Mouse (Mus musculus) CH12.LX (cell line): ENCODE results near the gene Cda. TPM values are rescaled to one million over a fixed set of nuclear protein-coding genes. Genes with fewer than 3 reads are reported as not detected.

Source experiments
- DNase-seq: peaks from one replicate; pipeline ENCODE4 v3.0.0-alpha.2; 2013; ENCODE audit errors: extremely low read depth
- H3K27ac ChIP-seq: 2 replicates; pipeline ENCODE4 v1.5.1; 2012; ENCODE audit warnings: low read depth, mild to moderate bottlenecking, control low read depth, moderate library complexity; ENCODE audit not compliant: insufficient read depth
- H3K27me3 ChIP-seq: replicated peaks from 2 replicates; pipeline ENCODE3; 2012; ENCODE audit warnings: inconsistent platforms
- H3K36me3 ChIP-seq, 2 experiments: replicated peaks in 1 of 2; 2 replicates each; pipeline versions ENCODE3 to v1.6.1; 2012; ENCODE audit warnings: inconsistent platforms in 1 of 2, low read length in 1 of 2, mild to moderate bottlenecking in 1 of 2, mixed read lengths in 1 of 2, moderate library complexity in 1 of 2; ENCODE audit not compliant: control insufficient read depth in 1 of 2, insufficient read depth in 1 of 2
- H3K4me1 ChIP-seq, 2 experiments: 2 replicates each; pipeline ENCODE4 v1.6.1; 2012; ENCODE audit warnings: inconsistent platforms in 1 of 2, moderate library complexity in 1 of 2; ENCODE audit not compliant: insufficient read depth in 2 of 2, control insufficient read depth in 1 of 2
- H3K4me2 ChIP-seq: 2 replicates; pipeline ENCODE4 v1.6.1; 2012; ENCODE audit warnings: low read depth, mild to moderate bottlenecking, control low read depth; ENCODE audit not compliant: poor library complexity, insufficient read depth, severe bottlenecking
- H3K4me3 ChIP-seq, 3 experiments: fragments of 150-350 bp in 1 of 3; sonication (generic) in 1 of 3; replicated peaks in 1 of 3; 2 replicates each; pipeline versions ENCODE3 to v1.5.1; 2011 to 2012; ENCODE audit warnings: low read depth in 2 of 3, low read length in 2 of 3, mild to moderate bottlenecking in 2 of 3, moderate library complexity in 2 of 3, control low read depth in 1 of 3, improper control_type of control experiment in 1 of 3, inconsistent platforms in 1 of 3, mixed read lengths in 1 of 3; ENCODE audit not compliant: poor library complexity in 1 of 3
- H3K79me2 ChIP-seq: replicated peaks from 2 replicates; pipeline ENCODE4 v1.6.1; 2012; ENCODE audit warnings: mild to moderate bottlenecking, moderate library complexity; ENCODE audit not compliant: control insufficient read depth, poor library complexity, insufficient read depth, severe bottlenecking; ENCODE audit errors: extremely low read depth
- H3K9ac ChIP-seq: 2 replicates; pipeline ENCODE4 v1.6.1; 2012; ENCODE audit warnings: low read depth, mild to moderate bottlenecking, control low read depth, moderate library complexity; ENCODE audit not compliant: insufficient read depth
- H3K9me3 ChIP-seq: replicated peaks from 2 replicates; pipeline ENCODE3; 2012; ENCODE audit warnings: low read length, inconsistent platforms, mixed read lengths
- BHLHE40 ChIP-seq: IDR thresholded peaks from 2 replicates; pipeline ENCODE4 v1.6.1; 2011; ENCODE audit warnings: mild to moderate bottlenecking, low read depth, low read length, improper control_type of control experiment
- CHD2 ChIP-seq: IDR thresholded peaks from 2 replicates; pipeline ENCODE4 v1.6.1; 2011; ENCODE audit warnings: low read length, improper control_type of control experiment
- E2F4 ChIP-seq: IDR thresholded peaks from 2 replicates; pipeline ENCODE4 v1.6.1; 2011; ENCODE audit warnings: low read depth, low read length, improper control_type of control experiment; ENCODE audit not compliant: insufficient replicate concordance
- ELF1 ChIP-seq: IDR thresholded peaks from 2 replicates; pipeline ENCODE4 v1.6.1; 2014; ENCODE audit warnings: low read depth, mild to moderate bottlenecking, inconsistent platforms, low read length, improper control_type of control experiment
- EP300 ChIP-seq: IDR thresholded peaks from 2 replicates; pipeline ENCODE4 v1.6.1; 2011; ENCODE audit warnings: low read length, improper control_type of control experiment
- ETS1 ChIP-seq: conservative IDR thresholded peaks from 2 replicates; pipeline ENCODE4 v1.6.1; 2012; ENCODE audit warnings: low read depth, mild to moderate bottlenecking, inconsistent platforms, low read length, improper control_type of control experiment, moderate library complexity
- GABPA ChIP-seq: IDR thresholded peaks from 2 replicates; pipeline ENCODE4 v1.6.1; 2012; ENCODE audit warnings: low read depth, low read length, improper control_type of control experiment, inconsistent platforms; ENCODE audit not compliant: insufficient replicate concordance
- HCFC1 ChIP-seq: IDR thresholded peaks from 2 replicates; pipeline ENCODE4 v1.6.1; 2012; ENCODE audit warnings: low read depth, mild to moderate bottlenecking, inconsistent platforms, low read length, improper control_type of control experiment
- IRF4 ChIP-seq: IDR thresholded peaks from 2 replicates; pipeline ENCODE4 v1.6.1; 2014; ENCODE audit warnings: low read depth, mild to moderate bottlenecking, inconsistent platforms, low read length, improper control_type of control experiment
- JUN ChIP-seq: IDR thresholded peaks from 2 replicates; pipeline ENCODE4 v1.6.1; 2011; ENCODE audit warnings: low read depth, mild to moderate bottlenecking, low read length, improper control_type of control experiment, moderate library complexity; ENCODE audit not compliant: insufficient read depth
- KAT2A ChIP-seq: IDR thresholded peaks from 2 replicates; pipeline ENCODE4 v1.6.1; 2012; ENCODE audit warnings: low read length, improper control_type of control experiment, inconsistent platforms; ENCODE audit not compliant: insufficient replicate concordance
- MAX ChIP-seq: IDR thresholded peaks from 2 replicates; pipeline ENCODE4 v1.6.1; 2011; ENCODE audit warnings: low read length, improper control_type of control experiment
- MAZ ChIP-seq: IDR thresholded peaks from 2 replicates; pipeline ENCODE4 v1.6.1; 2012; ENCODE audit warnings: low read depth, mild to moderate bottlenecking, inconsistent platforms, low read length, improper control_type of control experiment, moderate library complexity
- MEF2A ChIP-seq: IDR thresholded peaks from 2 replicates; pipeline ENCODE4 v1.6.1; 2014; ENCODE audit warnings: low read depth, mild to moderate bottlenecking, inconsistent platforms, low read length, improper control_type of control experiment, borderline replicate concordance
- MYC ChIP-seq: IDR thresholded peaks from 2 replicates; pipeline ENCODE4 v1.6.1; 2011; ENCODE audit warnings: low read depth, mild to moderate bottlenecking, improper control_type of control experiment, low read length
- NELFE ChIP-seq: IDR thresholded peaks from 2 replicates; pipeline ENCODE4 v1.6.1; 2011; ENCODE audit warnings: low read depth, low read length, improper control_type of control experiment
- POLR2A ChIP-seq: IDR thresholded peaks from 2 replicates; pipeline ENCODE4 v1.6.1; 2011; ENCODE audit warnings: low read depth, mild to moderate bottlenecking, improper control_type of control experiment, low read length
- RAD21 ChIP-seq: IDR thresholded peaks from 2 replicates; pipeline ENCODE4 v1.6.1; 2011; ENCODE audit warnings: low read depth, mild to moderate bottlenecking, low read length, improper control_type of control experiment, moderate library complexity
- SMC3 ChIP-seq: IDR thresholded peaks from 2 replicates; pipeline ENCODE4 v1.6.1; 2011; ENCODE audit warnings: low read depth, low read length, improper control_type of control experiment
- TCF12 ChIP-seq: IDR thresholded peaks from 2 replicates; pipeline ENCODE4 v1.6.1; 2014; ENCODE audit warnings: low read depth, mild to moderate bottlenecking, inconsistent platforms, low read length, improper control_type of control experiment
- UBTF ChIP-seq: IDR thresholded peaks from 2 replicates; pipeline ENCODE4 v1.6.1; 2012; ENCODE audit warnings: low read depth, mild to moderate bottlenecking, inconsistent platforms, low read length, improper control_type of control experiment, moderate library complexity
- USF1 ChIP-seq: IDR thresholded peaks from 2 replicates; pipeline ENCODE4 v1.6.1; 2014; ENCODE audit warnings: low read depth, mild to moderate bottlenecking, inconsistent platforms, low read length, improper control_type of control experiment
- USF2 ChIP-seq: conservative IDR thresholded peaks from 2 replicates; pipeline ENCODE4 v1.6.1; 2011; ENCODE audit warnings: low read depth, low read length, improper control_type of control experiment
- ZC3H11A ChIP-seq: IDR thresholded peaks from 2 replicates; pipeline ENCODE4 v1.6.1; 2012; ENCODE audit warnings: low read depth, mild to moderate bottlenecking, inconsistent platforms, low read length, improper control_type of control experiment
- ZKSCAN1 ChIP-seq: IDR thresholded peaks from 2 replicates; pipeline ENCODE4 v1.6.1; 2012; ENCODE audit warnings: low read depth, inconsistent platforms, low read length, improper control_type of control experiment, borderline replicate concordance
- ZNF384 ChIP-seq: IDR thresholded peaks from 2 replicates; pipeline ENCODE4 v1.6.1; 2012; ENCODE audit warnings: low read depth, low read length, improper control_type of control experiment, inconsistent platforms
- dilution Hi-C: fragments of 300-500 bp; cut with MboI; formaldehyde crosslinking; loops from 2 replicates; pipeline ENCODE4 v1.14.3; 2020; ENCODE audit warnings: low sequenced_read_pairs; ENCODE audit not compliant: extremely low pct_unique_long_range_greater_than_20kb, extremely low pct_ligation_motif_present
- in situ Hi-C: fragments of 300-500 bp; cut with MboI; formaldehyde crosslinking; loops from 3 replicates; pipeline ENCODE4 v1.14.3; 2019; ENCODE audit warnings: low sequenced_read_pairs, low pct_ligation_motif_present, low pct_unique_long_range_greater_than_20kb, mixed read lengths
- polyA plus RNA-seq: library from polyadenylated mRNA; unstranded; fragments of >175 nt; gene quantifications from 2 replicates; pipeline ENCODE4 v1.2.1, GENCODE M21; 2012; ENCODE audit warnings: low read depth; ENCODE audit not compliant: insufficient read length
- total RNA-seq, 2 experiments: library from RNA; depleted of rRNA; stranded (reverse); fragments of 300-350 nt in 1 of 2; fragments of >200 nt in 1 of 2; gene quantifications; 2 replicates each; pipeline ENCODE4 v1.2.3; 2012 to 2014

Gene Cda
- total and polyA plus RNA-seq, 3 experiments = not detected

GRCm38 (mm10) chr4:138321488-138321887 is 46.3 kb downstream of the Cda start:
- no peak overlapping the region for H3K4me3 ChIP-seq
- peaks cover 0 to 16% of the 10 kb centered on the region in 2 experiments for H3K36me3 ChIP-seq
- no peak overlapping the region for H3K9ac ChIP-seq
- peaks cover 1% of the 10 kb centered on the region for H3K9me3 ChIP-seq
- DNase-seq = no peak
- H3K27me3 ChIP-seq = peaks cover 4% of the 10 kb centered on the region
- no peak for TF ChIP-seq CHD2
- TF ChIP-seq EP300 = no peak
- TF ChIP-seq GABPA = no peak
- TF ChIP-seq UBTF = no peak
- TF ChIP-seq USF2 = no peak
- TF ChIP-seq ZKSCAN1 = no peak
- TF ChIP-seq ETS1 = no peak
- TF ChIP-seq RAD21 = no peak
- TF ChIP-seq TCF12 = no peak
- TF ChIP-seq IRF4 = no peak
- dilution Hi-C loops (no loop called here), in situ Hi-C loops (loop anchor here (10.0 to 25.0 kb wide), 2 partner anchors 53 to 359 kb away; no protein-coding TSS in a partner anchor)
- no peaks in the 10 kb centered on the region for H3K79me2 ChIP-seq
- no peak overlapping the region for H3K27ac ChIP-seq
- H3K4me2 ChIP-seq = no peak overlapping the region
- peaks cover 0 to 3% of the 10 kb centered on the region in 2 experiments; a peak in 2 of 4 replicates for H3K4me1 ChIP-seq

GRCm38 (mm10) chr4:138320711-138321110 is 47.1 kb downstream of the Cda start:
- H3K9ac ChIP-seq = no peak overlapping the region
- dilution Hi-C loops = no loop called here
- in situ Hi-C loops = loop anchor here (10.0 to 25.0 kb wide), 2 partner anchors 54 to 358 kb away; no protein-coding TSS in a partner anchor
- H3K9me3 ChIP-seq = peaks cover 2% of the 10 kb centered on the region
- peaks cover 0 to 20% of the 10 kb centered on the region in 2 experiments for H3K36me3 ChIP-seq
- no peak overlapping the region for H3K27ac ChIP-seq
- H3K4me3 ChIP-seq = no peak overlapping the region
- no peaks in the 10 kb centered on the region; a peak in 1 of 4 replicates for H3K4me1 ChIP-seq
- no peak overlapping the region for H3K4me2 ChIP-seq
- TF ChIP-seq JUN = no peak
- TF ChIP-seq, all 38 proteins: peak for 0
- DNase-seq = no peak
- Histone ChIP-seq H3K27me3 (peaks cover 4% of the 10 kb centered on the region), H3K79me2 (no peaks in the 10 kb centered on the region)

GRCm38 (mm10) chr4:138319508-138319907 is 48.3 kb downstream of the Cda start:
- in situ Hi-C loops = loop anchor here (5.0 to 25.0 kb wide), 2 partner anchors 113 to 357 kb away; partner anchors contain the start of gene Mul1
- H3K9me3 ChIP-seq = peaks cover 2% of the 10 kb centered on the region
- dilution Hi-C loops = no loop called here
- peak; percentile 85 for DNase-seq
- H3K27me3 ChIP-seq = peaks cover 4% of the 10 kb centered on the region
- no peak overlapping the region for H3K9ac ChIP-seq
- peaks cover under 1 to 31% of the 10 kb centered on the region in 2 experiments for H3K36me3 ChIP-seq
- H3K79me2 ChIP-seq = no peaks in the 10 kb centered on the region
- H3K4me3 ChIP-seq = no peak overlapping the region
- H3K4me2 ChIP-seq = no peak overlapping the region
- H3K27ac ChIP-seq = no peak overlapping the region
- no peaks in the 10 kb centered on the region for H3K4me1 ChIP-seq
- TF ChIP-seq ZC3H11A = no peak
- TF ChIP-seq POLR2A = no peak
- TF ChIP-seq KAT2A = no peak
- no peak for TF ChIP-seq BHLHE40
- no peak for TF ChIP-seq HCFC1
- TF ChIP-seq NELFE = peak; percentile 97; the same call in 1 of the 2 replicates
- TF ChIP-seq MAX = peak; percentile 46; the same call in 1 of the 2 replicates
- peak; percentile 94 for TF ChIP-seq SMC3
- TF ChIP-seq ELF1 = 0 out of 2 replicates have a peak, but pooled peaks have one; percentile 6
- TF ChIP-seq E2F4 = peak; percentile 89
- peak; percentile 65 for TF ChIP-seq MYC
- TF ChIP-seq MEF2A = peak; percentile 16; the same call in 1 of the 2 replicates
- 0 out of 2 replicates have a peak, but pooled peaks have one; percentile 35 for TF ChIP-seq IRF4
- TF ChIP-seq TCF12 = peak; percentile 26; the same call in 1 of the 2 replicates
- peak; percentile 68 for TF ChIP-seq RAD21
- no peak for TF ChIP-seq USF1
- TF ChIP-seq MAZ = 0 out of 2 replicates have a peak, but pooled peaks have one; percentile 30
- TF ChIP-seq ZNF384 = peak; percentile 53; the same call in 1 of the 2 replicates
